Mouse (Mus musculus) layer of hippocampus, postnatal 25 days (tissue): ENCODE results near the gene 8030411F24Rik. TPM values are rescaled to one million over a fixed set of nuclear protein-coding genes. Genes with fewer than 3 reads are reported as not detected.

Source experiments
- total RNA-seq, 2 experiments: library from RNA; stranded (reverse); gene quantifications; 2 replicates each; pipeline ENCODE4 v1.2.3; 2021

The 8030411F24Rik gene
- total RNA-seq, 2 experiments from 2014 or later, result not detected

Other genes with a start within 250 kb of the 8030411F24Rik start
- 10 to 100 TPM; 11.2 to 16.0 TPM for gene Nxt1, start 109.4 kb upstream of the 8030411F24Rik start, total RNA-seq
- gene Gzf1, start 101.0 kb upstream of the 8030411F24Rik start, total RNA-seq, result 10 to 100 TPM; 30.4 to 32.4 TPM
- gene Napb, start 49.5 kb upstream of the 8030411F24Rik start, total RNA-seq, result 100 to 1,000 TPM; 300 to 310 TPM
- under 1 TPM in 1 of 2 experiments, not detected in 1; 0.85 TPM for gene Cstl1, start 31.7 kb upstream of the 8030411F24Rik start, total RNA-seq
- gene Cst11, start 10.5 kb upstream of the 8030411F24Rik start, total RNA-seq, result not detected
- gene Cst12, start 7.4 kb downstream of the 8030411F24Rik start, total RNA-seq, result 1 to 10 TPM; 4.0 to 6.1 TPM
- under 1 TPM in 1 of 2 experiments, not detected in 1; 0.37 TPM for gene Cst8, start 16.8 kb downstream of the 8030411F24Rik start, total RNA-seq
- not detected for gene Cst13, start 38.1 kb downstream of the 8030411F24Rik start, total RNA-seq
- gene Cst9, start 53.1 kb downstream of the 8030411F24Rik start, total RNA-seq, result not detected
- gene 9230104L09Rik, start 83.0 kb downstream of the 8030411F24Rik start, total RNA-seq, result not detected
- 1,000 to 10,000 TPM; 2,237 to 2,613 TPM for gene Cst3, start 93.7 kb downstream of the 8030411F24Rik start, total RNA-seq
- gene Gm1330, start 221.2 kb downstream of the 8030411F24Rik start, total RNA-seq, result not detected
- gene Gm10750, start 235.2 kb downstream of the 8030411F24Rik start, total RNA-seq, result not detected